Mouse (Mus musculus) lung, adult 2 months (tissue): ENCODE results near the gene A730049H05Rik. TPM values are rescaled to one million over a fixed set of nuclear protein-coding genes. Genes with fewer than 3 reads are reported as not detected.
A peak's percentile ranks its signal among the peaks of the same experiment; 100 is the strongest.

ENCODE experiments used
- DNase-seq: peaks from one replicate; pipeline ENCODE4 v3.0.0; 2022
- H3K4me1 ChIP-seq: fragments of 200-500 bp; 2 replicates; pipeline ENCODE4 v1.6.1; 2011; ENCODE audit warnings: low read length; ENCODE audit not compliant: control insufficient read depth, insufficient read depth
- H3K4me3 ChIP-seq: fragments of 200-500 bp; replicated peaks from 2 replicates; pipeline ENCODE3; 2011; ENCODE audit warnings: low read depth, mild to moderate bottlenecking, control low read depth, low read length; ENCODE audit errors: extremely low read depth
- CTCF ChIP-seq: fragments of 200-500 bp; IDR thresholded peaks from 2 replicates; pipeline ENCODE4 v1.5.1; 2011; ENCODE audit warnings: mild to moderate bottlenecking, low read length, control low read depth; ENCODE audit not compliant: insufficient read depth
- POLR2A ChIP-seq: fragments of 200-500 bp; IDR thresholded peaks from 2 replicates; pipeline ENCODE4 v1.6.1; 2011; ENCODE audit warnings: low read depth, mild to moderate bottlenecking, control low read depth, low read length, borderline replicate concordance; ENCODE audit errors: extremely low read depth
- WGBS: fragments of 180-500 bp; shearing (Covaris S2); methylation state at CpG from one replicate; pipeline ENCODE4 v1.1.7; 2018; 5-methylcytosine and 5-hydroxymethylcytosine counted together
- polyA plus RNA-seq: library from polyadenylated mRNA; depleted of rRNA; stranded (reverse); fragments of >200 nt; gene quantifications from 2 replicates; pipeline ENCODE4 v1.2.3, GENCODE M21; 2012; rRNA removed

A730049H05Rik gene
- 0.08 and 0.15 TPM in 2 replicates for polyA plus RNA-seq

DNA sequence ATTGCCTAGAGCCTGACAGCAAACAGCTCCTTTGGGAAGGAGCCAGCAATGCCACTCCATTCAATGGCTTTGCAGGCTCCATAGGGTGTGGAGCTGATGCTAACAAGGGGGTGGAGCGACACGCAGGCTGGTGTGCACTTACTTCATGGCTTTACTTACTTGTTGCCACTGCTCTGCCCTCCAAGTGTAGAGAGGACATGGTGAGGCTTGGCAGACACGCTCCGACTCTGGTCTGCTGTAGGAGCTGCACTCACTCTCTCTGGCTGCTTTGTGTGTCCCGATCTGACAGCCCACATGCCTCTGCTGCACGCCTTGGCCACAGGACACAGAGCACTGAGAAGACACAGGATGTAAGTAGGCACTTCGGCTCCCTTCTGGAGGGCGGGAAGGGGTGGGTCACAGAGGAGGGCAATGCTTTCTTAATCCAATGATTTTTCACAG is at the start of gene A730049H05Rik:
Gene A730049H05Rik, plus strand, starts transcription at position 168 of the 441 bp plus-strand sequence.
- H3K4me3 ChIP-seq: peak within 1 kb of the TSS; percentile 3
- 30% methylated on average over 8 of the region's 8 CpGs for WGBS
- DNase-seq: peak; percentile 12

DNA sequence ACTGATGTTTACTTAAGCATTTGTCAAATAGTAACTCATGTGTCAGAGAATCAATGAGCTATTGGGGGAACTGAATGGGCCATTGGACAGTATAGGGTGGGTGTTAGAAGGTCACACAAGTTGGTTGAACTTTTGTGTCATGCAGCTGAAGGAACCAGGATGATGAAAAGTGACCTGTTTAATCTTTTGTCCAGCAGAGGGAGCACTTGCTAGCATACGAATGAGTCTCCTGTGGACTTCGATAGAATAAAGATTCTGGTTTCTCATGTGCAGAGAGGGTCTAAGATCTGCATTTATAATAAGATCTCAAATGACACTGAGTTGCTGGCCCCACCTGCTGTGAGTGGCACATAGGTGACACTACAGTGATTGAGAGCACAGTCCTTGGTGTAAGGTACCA is 39.9 kb upstream of the A730049H05Rik start:
- 3% methylated on average over 2 of the region's 2 CpGs for WGBS
- Histone ChIP-seq H3K4me3 (no peak overlapping the region), H3K4me1 (no peaks in the 10 kb centered on the region)
- TF ChIP-seq POLR2A (no peak), CTCF (peak; percentile 23; the same call in 1 of the 2 replicates)
- DNase-seq: no peak

More for the DNA sequence above, at the start of gene A730049H05Rik:
- TF ChIP-seq CTCF: no peak
- peak; percentile 34; the same call in 1 of the 2 replicates for TF ChIP-seq POLR2A
- H3K4me1 ChIP-seq: peaks cover 3% of the 10 kb centered on the region

DNA sequence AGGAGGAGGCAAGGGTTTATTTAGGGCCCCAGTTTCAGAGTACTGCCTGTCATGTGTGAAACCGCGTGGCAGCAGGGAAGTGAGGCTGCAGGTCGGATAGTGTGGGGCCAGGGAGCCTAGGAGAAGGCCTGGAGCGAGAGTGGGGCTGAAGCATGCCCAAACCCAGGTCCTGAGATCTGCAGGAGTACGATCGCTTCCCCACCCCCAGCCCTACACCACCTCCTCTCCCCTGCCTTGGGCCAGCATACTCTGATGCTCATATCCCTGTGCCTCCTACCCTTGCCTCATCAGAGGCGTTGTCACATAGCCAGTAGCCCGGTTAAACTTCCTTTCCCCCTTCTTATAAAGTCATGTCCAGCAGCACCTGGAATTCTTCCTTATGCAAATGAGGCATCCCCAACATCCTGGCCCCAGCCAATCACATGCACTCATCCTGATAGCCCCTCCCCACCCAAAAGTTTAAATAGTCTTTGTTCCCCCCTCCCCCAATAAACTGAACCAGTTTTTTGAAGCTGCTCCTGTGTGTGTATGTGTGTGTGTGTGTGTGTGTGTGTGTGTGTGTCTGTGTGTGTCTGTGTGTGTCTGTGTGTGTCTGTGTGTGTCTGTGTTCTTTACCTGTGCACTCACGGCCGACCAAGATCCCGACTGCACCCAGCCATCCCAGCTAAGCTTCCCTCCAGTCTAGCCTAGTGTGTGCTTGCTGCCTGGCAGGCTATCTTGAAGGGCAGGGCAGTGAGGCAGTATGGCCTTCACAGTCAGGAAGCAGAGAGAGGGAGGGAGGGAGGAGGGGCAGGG is 36.9 kb upstream of the A730049H05Rik start:
- H3K4me3 ChIP-seq: no peak overlapping the region
- H3K4me1 ChIP-seq: no peaks in the 10 kb centered on the region
- no peak for DNase-seq
- 83% methylated on average over 11 of the region's 11 CpGs for WGBS
- TF ChIP-seq POLR2A: no peak

DNA sequence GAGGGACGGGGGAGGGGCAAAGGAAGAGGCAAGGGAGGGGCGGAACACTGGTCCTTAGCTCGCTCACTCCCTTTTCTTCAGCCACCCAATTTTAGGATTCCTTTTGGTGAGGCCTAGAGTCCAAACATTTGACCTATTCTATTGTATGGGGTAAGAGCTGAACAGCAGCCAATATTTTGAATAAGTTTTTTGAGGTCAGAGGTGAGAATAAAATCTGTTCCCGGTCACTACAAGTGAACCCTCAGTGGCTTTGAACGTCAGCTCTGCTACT is 36.4 kb upstream of the A730049H05Rik start:
- DNase-seq: no peak
- TF ChIP-seq POLR2A (no peak), CTCF (no peak)
- H3K4me3 ChIP-seq: no peak overlapping the region
- WGBS: 32% methylated on average over 5 of the region's 5 CpGs
- H3K4me1 ChIP-seq: no peaks in the 10 kb centered on the region

DNA sequence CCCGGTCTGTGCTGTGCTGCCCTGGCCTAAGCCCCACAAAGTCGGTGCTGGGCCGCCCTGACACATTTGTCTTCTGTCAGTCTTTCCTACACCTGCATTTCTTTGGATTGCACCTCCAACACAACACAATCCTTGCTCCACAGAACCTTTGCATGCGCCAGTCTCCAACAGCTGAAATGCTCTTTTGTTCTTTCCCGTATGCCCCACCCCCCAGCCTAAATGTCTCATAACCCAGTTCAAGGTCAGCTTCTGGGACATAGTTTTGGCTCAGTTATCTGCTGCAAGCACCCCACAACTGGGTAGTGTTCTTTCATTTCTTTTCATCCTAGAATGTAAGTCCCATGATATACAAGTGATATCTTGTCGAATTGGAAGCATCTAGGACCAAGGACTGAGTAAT is 34.8 kb upstream of the A730049H05Rik start:
- no peak for TF ChIP-seq POLR2A
- TF ChIP-seq CTCF: no peak
- Histone ChIP-seq H3K4me3 (no peak overlapping the region), H3K4me1 (no peaks in the 10 kb centered on the region)
- WGBS: 87% methylated on average over 6 of the region's 6 CpGs
- DNase-seq: no peak

DNA sequence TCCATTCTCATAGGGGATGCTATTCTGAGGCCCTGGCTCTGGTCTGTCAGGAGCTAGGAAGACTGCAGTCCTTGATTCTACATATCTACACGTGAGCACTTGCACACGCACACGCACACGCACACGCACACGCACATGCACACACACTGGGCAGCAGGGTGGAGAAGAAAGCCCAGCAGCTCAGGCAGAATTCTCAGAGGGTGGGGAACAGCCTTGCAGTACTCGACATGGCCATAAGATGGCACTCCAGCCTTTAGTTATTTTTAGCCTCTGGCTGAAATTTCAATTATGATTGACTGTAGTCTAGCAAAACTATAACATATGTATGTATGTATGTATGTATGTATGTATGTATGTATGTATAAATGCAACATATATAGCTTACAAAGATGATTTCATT is 31.5 kb upstream of the A730049H05Rik start:
- TF ChIP-seq CTCF (peak; percentile 79), POLR2A (no peak)
- no peaks in the 10 kb centered on the region for H3K4me1 ChIP-seq
- WGBS: 26% methylated on average over 7 of the region's 7 CpGs
- DNase-seq: peak; percentile 55
- H3K4me3 ChIP-seq: no peak overlapping the region

DNA sequence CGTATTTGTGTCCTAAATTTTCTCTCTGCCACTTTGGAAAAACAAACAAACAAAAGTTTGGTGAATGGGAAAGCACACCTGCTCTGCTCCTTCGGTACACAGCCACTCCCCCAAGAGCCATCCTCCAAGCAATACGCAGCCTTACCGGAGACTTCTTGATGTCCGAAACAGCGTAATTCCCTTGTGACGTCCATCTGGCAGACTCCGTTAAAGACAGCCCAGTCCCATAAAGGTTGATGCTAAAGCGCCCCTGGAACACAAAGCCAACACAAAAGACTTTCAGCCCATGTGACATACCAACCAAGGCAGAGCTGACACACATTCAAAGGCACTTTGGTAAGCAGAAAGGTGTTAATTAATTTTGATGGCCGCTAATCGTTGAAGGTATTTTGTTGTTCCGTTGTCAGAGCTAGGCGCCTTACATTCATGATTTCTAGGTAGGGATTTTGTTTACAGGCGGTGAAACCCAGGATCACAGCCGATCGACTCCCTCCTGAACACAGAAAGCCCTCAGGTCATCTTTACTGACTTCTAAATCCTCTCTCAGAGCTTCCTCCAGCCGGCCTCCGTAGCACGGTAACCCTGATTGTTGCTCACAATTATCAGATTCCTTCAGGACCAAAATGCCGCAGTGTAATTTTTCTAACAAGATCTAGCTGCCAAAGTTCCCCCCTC is 29.4 kb upstream of the A730049H05Rik start:
- WGBS: 46% methylated on average over 20 of the region's 20 CpGs

DNA sequence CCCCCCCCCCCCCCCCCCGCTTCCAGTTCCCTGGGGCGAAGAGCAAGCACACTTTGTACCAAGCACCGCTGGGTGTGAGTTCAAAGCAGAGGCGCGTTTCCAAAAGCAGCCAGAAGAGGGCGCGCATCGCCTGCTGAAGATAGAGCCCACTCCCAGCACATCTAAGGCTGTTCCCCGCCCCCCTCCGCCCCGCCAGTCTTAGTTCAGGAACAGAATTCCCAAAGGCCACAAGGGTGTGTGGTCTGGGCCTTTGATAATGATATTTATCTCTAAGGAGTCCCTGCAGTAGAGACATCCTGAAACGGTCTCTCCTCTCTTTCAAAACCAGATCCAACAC is 28.9 kb upstream of the A730049H05Rik start:
- peak overlapping the region; percentile 19 for H3K4me3 ChIP-seq
- peak; percentile 87 for DNase-seq
- peak; percentile 86 for TF ChIP-seq CTCF
- no peak for TF ChIP-seq POLR2A
- no peaks in the 10 kb centered on the region for H3K4me1 ChIP-seq
- WGBS: 3% methylated on average over 12 of the region's 12 CpGs

More for the DNA sequence above, 29.4 kb upstream of the A730049H05Rik start:
- no peaks in the 10 kb centered on the region for H3K4me1 ChIP-seq
- H3K4me3 ChIP-seq: no peak overlapping the region
- no peak for DNase-seq
- TF ChIP-seq CTCF (no peak), POLR2A (no peak)

DNA sequence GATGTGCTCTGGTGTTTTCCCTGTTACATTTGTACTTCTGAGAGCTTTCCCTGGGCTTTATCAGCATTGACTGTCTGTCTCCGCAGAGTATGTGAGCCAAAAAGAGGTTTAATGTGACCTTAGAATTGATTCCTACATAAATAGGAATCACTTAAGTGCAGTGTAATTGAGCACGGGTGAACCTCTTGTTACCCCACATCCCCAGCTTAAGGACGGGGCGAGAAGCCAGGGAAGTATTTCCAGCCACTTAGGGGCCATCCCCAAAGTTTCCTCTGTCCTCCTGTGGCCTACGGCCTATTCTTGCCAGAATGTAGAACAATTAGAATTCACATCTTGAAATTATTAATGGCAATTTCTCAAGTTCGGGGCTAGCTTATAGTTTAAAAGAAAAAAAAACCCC is 22.5 kb upstream of the A730049H05Rik start:
- no peaks in the 10 kb centered on the region for H3K4me1 ChIP-seq
- WGBS: 73% methylated on average over 6 of the region's 6 CpGs
- no peak overlapping the region for H3K4me3 ChIP-seq
- no peak for TF ChIP-seq POLR2A
- no peak for TF ChIP-seq CTCF
- no peak for DNase-seq

DNA sequence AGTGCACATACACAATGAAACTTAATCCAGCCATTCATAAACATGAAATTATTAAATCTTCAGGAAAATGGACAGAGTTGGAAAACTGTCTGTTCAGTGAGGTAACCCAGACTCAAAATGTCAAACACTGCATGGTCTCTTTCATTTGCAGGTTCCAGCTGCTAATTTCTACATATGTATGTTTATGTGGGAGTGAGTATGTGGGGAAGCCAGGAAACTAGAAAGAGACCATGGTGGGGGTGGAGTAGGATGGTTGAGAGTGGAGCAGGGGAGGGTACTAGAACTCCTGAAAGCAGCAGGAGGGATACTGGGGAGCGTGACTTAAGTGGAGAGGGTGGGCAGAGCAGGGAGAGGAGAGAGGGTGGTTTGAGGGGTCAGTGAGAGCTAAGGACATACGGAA is 14.8 kb upstream of the A730049H05Rik start:
- DNase-seq: no peak
- WGBS: 90% methylated on average over 2 of the region's 2 CpGs
- Histone ChIP-seq H3K4me3 (no peak overlapping the region), H3K4me1 (peaks cover 2% of the 10 kb centered on the region; the same call in 1 of the 2 replicates)
- TF ChIP-seq POLR2A (no peak), CTCF (no peak)
